Comparison of ENCODE assay signal across 8 mouse cellular contexts in genomic region chr1:137323884-137324594, GRCm38 (mm10).
DNase-seq lines count a peak whose midpoint lies in the region; ATAC-seq and TF ChIP-seq lines count a peak whose summit lies in the region.

No protein-coding gene starts in this region.

- peak overlapping the region; percentile 17; the same call in 1 of the 2 replicates for H3K4me3 ChIP-seq in forebrain, embryonic 15.5 days
- no peak overlapping the region for H3K4me3 ChIP-seq in kidney, postnatal 0 days (replicated peaks; ENCODE audit: low read depth, low read length)
- no peak overlapping the region for H3K4me3 ChIP-seq in midbrain, embryonic 14.5 days (replicated peaks; ENCODE audit: low read depth, low read length)

- H3K36me3 ChIP-seq in forebrain, embryonic 15.5 days, result no peaks in the 10 kb centered on the region
- no peaks in the 10 kb centered on the region for H3K36me3 ChIP-seq in kidney, postnatal 0 days (ENCODE audit: insufficient read depth, low read length)
- no peaks in the 10 kb centered on the region for H3K36me3 ChIP-seq in midbrain, embryonic 14.5 days (ENCODE audit: control insufficient read depth, insufficient read depth, low read length)

- DNase-seq in heart, adult 8-10 months (ENCODE audit: low spot score), result peak; percentile 9
- DNase-seq in heart, postnatal 25 days (ENCODE audit: low spot score), result no peak
- peak; percentile 57 for DNase-seq in brain, adult 2 months (ENCODE audit: low read depth, low spot score)
- DNase-seq in kidney, postnatal 0 days (ENCODE audit: low spot score), result peak; percentile 66
- peak; percentile 81 for DNase-seq in midbrain, embryonic 14.5 days
- no peak for DNase-seq in layer of hippocampus, adult 9-10 months (ENCODE audit: low spot score)
- DNase-seq in left cerebral cortex, adult 8-10 months (ENCODE audit: low spot score in 2 of 2), result no peak

- peak overlapping the region; percentile 3; the same call in 1 of the 2 replicates for H3K27ac ChIP-seq in forebrain, embryonic 15.5 days (replicated peaks)
- no peak overlapping the region for H3K27ac ChIP-seq in kidney, postnatal 0 days
- H3K27ac ChIP-seq in midbrain, embryonic 14.5 days (replicated peaks; ENCODE audit: low read depth, low read length), result no peak overlapping the region

- ATAC-seq in forebrain, embryonic 15.5 days (replicated peaks), result peak; percentile 91
- peak; percentile 80; the same call in 1 of the 2 replicates for ATAC-seq in kidney, postnatal 0 days (replicated peaks; ENCODE audit: low FRiP score, low read depth)
- ATAC-seq in midbrain, embryonic 14.5 days (ENCODE audit: low FRiP score, low TSS enrichment), result no peak

- peak overlapping the region; percentile 20 for H3K4me2 ChIP-seq in forebrain, embryonic 15.5 days (replicated peaks)
- H3K4me2 ChIP-seq in kidney, postnatal 0 days (ENCODE audit: low read length), result no peak overlapping the region
- H3K4me2 ChIP-seq in midbrain, embryonic 14.5 days (ENCODE audit: low read length), result peak overlapping the region; percentile 16; the same call in 1 of the 2 replicates

- peaks cover 3% of the 10 kb centered on the region; the same call in 1 of the 2 replicates for H3K4me1 ChIP-seq in forebrain, embryonic 15.5 days
- no peaks in the 10 kb centered on the region for H3K4me1 ChIP-seq in kidney, postnatal 0 days (replicated peaks; ENCODE audit: insufficient read depth, low read length)
- H3K4me1 ChIP-seq in midbrain, embryonic 14.5 days (ENCODE audit: control insufficient read depth, insufficient read depth, low read length), result no peaks in the 10 kb centered on the region

- WGBS in forebrain, embryonic 15.5 days, result 32% methylated on average over 8 of the region's 8 CpGs
- 51% methylated on average over 8 of the region's 8 CpGs for WGBS in kidney, postnatal 0 days
- 32% methylated on average over 8 of the region's 8 CpGs for WGBS in midbrain, embryonic 14.5 days

- peak; percentile 60 for TF ChIP-seq CTCF in kidney, postnatal 0 days (IDR thresholded peaks at IDR 0.05; ENCODE audit: low read depth)

- no peaks in the 10 kb centered on the region for H3K9me3 ChIP-seq in forebrain, embryonic 15.5 days
- H3K9me3 ChIP-seq in kidney, postnatal 0 days (replicated peaks; ENCODE audit: low read length), result no peaks in the 10 kb centered on the region
- no peaks in the 10 kb centered on the region for H3K9me3 ChIP-seq in midbrain, embryonic 14.5 days (ENCODE audit: control insufficient read depth, low read length)

- no peaks in the 10 kb centered on the region for H3K27me3 ChIP-seq in forebrain, embryonic 15.5 days
- H3K27me3 ChIP-seq in kidney, postnatal 0 days (ENCODE audit: insufficient read depth, low read length), result no peaks in the 10 kb centered on the region
- H3K27me3 ChIP-seq in midbrain, embryonic 14.5 days (ENCODE audit: control insufficient read depth, insufficient read depth, low read length), result no peaks in the 10 kb centered on the region

- no peak overlapping the region for H3K9ac ChIP-seq in forebrain, embryonic 15.5 days (replicated peaks)
- H3K9ac ChIP-seq in kidney, postnatal 0 days (ENCODE audit: low read depth, low read length), result no peak overlapping the region
- no peak overlapping the region for H3K9ac ChIP-seq in midbrain, embryonic 14.5 days (replicated peaks; ENCODE audit: low read length)

- intact Hi-C loops in heart, postnatal 25 days (cut with DNase I), result no loop called here

Comparison
In these comparisons a context has a peak if more than half of its experiments do, and no peak if none do; other contexts are left out.
1. DNase-seq: peak in heart, adult 8-10 months (single experiment), brain, adult 2 months (single experiment), kidney, postnatal 0 days (single experiment) and midbrain, embryonic 14.5 days (single experiment); none in heart, postnatal 25 days (single experiment), layer of hippocampus, adult 9-10 months (single experiment) and left cerebral cortex, adult 8-10 months (0 of 2).